Mouse (Mus musculus): Measurements from ENCODE around the gene Tmc8.
"Not testable (repeated sequence)": the region's sequence is repeated elsewhere in the genome, so short reads cannot be mapped to it uniquely, and the experiment has no call there.

Tmc8 gene

GRCm38 (mm10) chr11:117772352-117772751 is 9.5 kb upstream of the Tmc8 start:
- in situ Hi-C loops (cut with MboI, MseI), result no loop called here

- in situ Hi-C loops (cut with MboI, MseI), result no loop called here
These were observed 7.0 kb upstream of the Tmc8 start for GRCm38 (mm10) chr11:117774925-117775324.

- in situ Hi-C loops (cut with MboI, MseI), result no loop called here
These were observed 6.3 kb upstream of the Tmc8 start for GRCm38 (mm10) chr11:117775540-117775939.

- in situ Hi-C loops (cut with MboI, MseI), result no loop called here
These were observed 5.6 kb upstream of the Tmc8 start for GRCm38 (mm10) chr11:117776085-117776792.

GRCm38 (mm10) chr11:117777111-117777510 is 4.8 kb upstream of the Tmc8 start:
- in situ Hi-C loops (cut with MboI, MseI), result no loop called here

GRCm38 (mm10) chr11:117778031-117778430 is 3.8 kb upstream of the Tmc8 start:
- in situ Hi-C loops (cut with MboI, MseI), result no loop called here

- in situ Hi-C loops (cut with MboI, MseI), result no loop called here
These were observed 2.9 kb upstream of the Tmc8 start for GRCm38 (mm10) chr11:117778851-117779433.

GRCm38 (mm10) chr11:117779434-117780198 is 2.3 kb upstream of the Tmc8 start:
- in situ Hi-C loops (cut with MboI, MseI), result no loop called here

GRCm38 (mm10) chr11:117780199-117780515 is 1.7 kb upstream of the Tmc8 start:
- in situ Hi-C loops (cut with MboI, MseI), result no loop called here

GRCm38 (mm10) chr11:117780582-117781111 is 1.2 kb upstream of the Tmc8 start:
- in situ Hi-C loops (cut with MboI, MseI), result no loop called here

- in situ Hi-C loops (cut with MboI, MseI), result no loop called here
These were observed 566 bp upstream of the Tmc8 start for GRCm38 (mm10) chr11:117781199-117781821.

GRCm38 (mm10) chr11:117782705-117783034 is 794 bp downstream of the Tmc8 start:
- in situ Hi-C loops (cut with MboI, MseI), result no loop called here

- in situ Hi-C loops (cut with MboI, MseI), result no loop called here
These were observed 1.2 kb downstream of the Tmc8 start for GRCm38 (mm10) chr11:117783089-117783488.

- in situ Hi-C loops (cut with MboI, MseI), result no loop called here
These were observed 1.9 kb downstream of the Tmc8 start for GRCm38 (mm10) chr11:117783683-117784309.

- in situ Hi-C loops (cut with MboI, MseI), result no loop called here
These were observed 4.4 kb downstream of the Tmc8 start for GRCm38 (mm10) chr11:117786294-117786693.

- in situ Hi-C loops (cut with MboI, MseI), result not testable (repeated sequence)
These were observed 6.6 kb downstream of the Tmc8 start for GRCm38 (mm10) chr11:117788481-117788880.

- in situ Hi-C loops (cut with MboI, MseI), result no loop called here
These were observed 8.4 kb downstream of the Tmc8 start for GRCm38 (mm10) chr11:117790286-117790685.

GRCm38 (mm10) chr11:117790703-117791440 is 9.0 kb downstream of the Tmc8 start:
- in situ Hi-C loops (cut with MboI, MseI), result no loop called here

- in situ Hi-C loops (cut with MboI, MseI), result no loop called here
These were observed 9.5 kb downstream of the Tmc8 start for GRCm38 (mm10) chr11:117791441-117791761.

- in situ Hi-C loops (cut with MboI, MseI), result no loop called here
These were observed 10.5 kb downstream of the Tmc8 start for GRCm38 (mm10) chr11:117792281-117792888.

GRCm38 (mm10) chr11:117794035-117794551 is 12.2 kb downstream of the Tmc8 start:
- in situ Hi-C loops (cut with MboI, MseI), result no loop called here
